Mouse (Mus musculus): ENCODE results near the gene Sema3c. TPM values are rescaled to one million over a fixed set of nuclear protein-coding genes. Genes with fewer than 3 reads are reported as not detected.

Gene Sema3c
- polyA plus RNA-seq, 1 experiment from 2014 or later = 19.8 TPM

GRCm38 (mm10) chr5:17770328-17770727 lies 196.2 kb downstream of the Sema3c start:
- Histone ChIP-seq H3K9me3 (replicated peaks; ENCODE audit: control insufficient read depth, low read length) (no peaks in the 10 kb centered on the region), H3K4me2 (ENCODE audit: low read length) (no peak overlapping the region), H3K4me1 (ENCODE audit: control insufficient read depth, insufficient read depth, low read length) (no peaks in the 10 kb centered on the region), H3K36me3 (ENCODE audit: control insufficient read depth, insufficient read depth, low read length) (no peaks in the 10 kb centered on the region), H3K27ac (ENCODE audit: low read depth, low read length) (no peak overlapping the region), H3K9ac (ENCODE audit: low read length) (no peak overlapping the region), H3K27me3 (replicated peaks; ENCODE audit: control insufficient read depth, insufficient read depth, low read length) (no peaks in the 10 kb centered on the region), H3K4me3 (ENCODE audit: low read depth, low read length) (no peak overlapping the region)
- ATAC-seq (no peak), DNase-seq (ENCODE audit: low spot score) (no peak)
- WGBS = 94% methylated on average over 2 of the region's 2 CpGs

- H3K4me1 ChIP-seq (ENCODE audit: control insufficient read depth, insufficient read depth, low read length) = no peaks in the 10 kb centered on the region
- WGBS = 89% methylated on average over 6 of the region's 6 CpGs
- peak; percentile 71 for DNase-seq (ENCODE audit: low spot score)
These were observed 202.5 kb downstream of the Sema3c start for GRCm38 (mm10) chr5:17776571-17776970.

More at GRCm38 (mm10) chr5:17776571-17776970, 202.5 kb downstream of the Sema3c start:
- H3K27ac ChIP-seq (ENCODE audit: low read depth, low read length) = no peak overlapping the region
- H3K27me3 ChIP-seq (replicated peaks; ENCODE audit: control insufficient read depth, insufficient read depth, low read length) = no peaks in the 10 kb centered on the region
- H3K9ac ChIP-seq (ENCODE audit: low read length) = no peak overlapping the region
- no peak overlapping the region for H3K4me3 ChIP-seq (ENCODE audit: low read depth, low read length)
- no peak for ATAC-seq
- H3K36me3 ChIP-seq (ENCODE audit: control insufficient read depth, insufficient read depth, low read length) = no peaks in the 10 kb centered on the region
- H3K4me2 ChIP-seq (ENCODE audit: low read length) = no peak overlapping the region
- H3K9me3 ChIP-seq (replicated peaks; ENCODE audit: control insufficient read depth, low read length) = no peaks in the 10 kb centered on the region

Other genes starting within 250 kb of the Sema3c start
- gene Speer4f2, start 201.1 kb upstream of the Sema3c start, polyA plus RNA-seq (2014; fragmentation: Nextera tagmentation; extraction: Ambion mirVana) = not detected in 2 replicates
- gene Speer4f1, start 98.2 kb upstream of the Sema3c start, polyA plus RNA-seq (2014; fragmentation: Nextera tagmentation; extraction: Ambion mirVana) = not detected in 2 replicates

Measured in forebrain, embryonic 14.5 days (tissue).